Mouse (Mus musculus) G1E (cell line): ENCODE measurements at regions not wholly inside any gene's neighbourhood (a gene's known extent, or its start where the extent isn't known, plus 50 kb on each side); places are given as distances from the start of the nearest gene placed in this dataset.

Experiments used
- CTCF ChIP-seq: IDR thresholded peaks from 2 replicates; pipeline ENCODE4 v1.5.1; 2012; ENCODE audit warnings: low read depth, low read length, inconsistent platforms, mixed read lengths
- GATA1 ChIP-seq: IDR thresholded peaks from 2 replicates; pipeline ENCODE4 v1.6.1; 2012; ENCODE audit warnings: borderline replicate concordance, low read length, inconsistent platforms, mixed read lengths
- GATA2 ChIP-seq: IDR thresholded peaks from 2 replicates; pipeline ENCODE4 v1.6.1; 2012; ENCODE audit warnings: low read depth, low read length, inconsistent platforms, borderline replicate concordance
- POLR2AphosphoS5 ChIP-seq: IDR thresholded peaks from 2 replicates; pipeline ENCODE4 v1.6.1; 2012; ENCODE audit warnings: low read depth, low read length, inconsistent platforms; ENCODE audit not compliant: insufficient replicate concordance
- TAL1 ChIP-seq: conservative IDR thresholded peaks from 2 replicates; pipeline ENCODE4 v1.6.1; 2012; ENCODE audit warnings: low read depth, low read length, inconsistent platforms, mixed read lengths

GRCm38 (mm10) chr3:38263261-38264141 is 221.1 kb downstream of the Ankrd50 start:
- TF ChIP-seq CTCF, result no peak
- TF ChIP-seq GATA1, result no peak
- TF ChIP-seq TAL1, result no peak
- TF ChIP-seq POLR2AphosphoS5, result no peak
- no peak for TF ChIP-seq GATA2
